Mouse (Mus musculus) kidney, adult 2 months (tissue): ENCODE results near the gene Vars2.

Experiments used
- CTCF ChIP-seq: fragments of 200-500 bp; conservative IDR thresholded peaks from 2 replicates; pipeline ENCODE4 v1.5.1; 2011; ENCODE audit warnings: low read depth, mild to moderate bottlenecking, control low read depth, low read length, moderate library complexity, mixed read lengths; ENCODE audit not compliant: insufficient read depth, insufficient read length
- POLR2A ChIP-seq: fragments of 200-500 bp; IDR thresholded peaks from one replicate; pipeline ENCODE4 v1.6.1; 2011; ENCODE audit warnings: low read depth, low read length, control low read depth

- TF ChIP-seq CTCF (no peak), POLR2A (no peak)
Observed at GRCm38 (mm10) chr17:35680591-35680990, 13.2 kb upstream of the Vars2 start.
